Mouse (Mus musculus): ENCODE data around the gene Zfp219.

DNA sequence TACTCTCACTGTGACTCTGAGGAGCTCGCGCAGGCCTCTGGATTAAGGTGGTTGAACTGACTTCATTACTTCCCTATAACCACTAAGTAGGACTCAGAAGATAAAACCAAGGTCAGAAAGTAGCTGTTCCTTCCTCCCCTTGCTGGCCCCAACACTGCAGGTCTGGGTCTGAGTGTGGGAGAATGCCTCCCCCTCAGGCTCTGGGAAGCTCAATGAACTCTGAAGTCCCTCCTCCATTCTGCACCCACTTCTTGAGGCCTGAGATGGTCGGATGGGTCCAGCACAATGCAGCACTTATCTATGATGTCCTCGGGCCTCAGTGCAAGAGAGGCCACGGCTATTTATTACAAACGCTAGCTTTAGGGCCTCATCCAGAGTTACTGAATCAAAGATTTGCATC is 14.9 kb downstream of the Zfp219 start:
- no peak for TF ChIP-seq POLR2A (IDR thresholded peaks at IDR 0.05; ENCODE audit: borderline replicate concordance, extremely low read depth, insufficient read depth, insufficient read length, poor library complexity, severe bottlenecking)
- TF ChIP-seq CTCF (IDR thresholded peaks at IDR 0.05; ENCODE audit: borderline replicate concordance, extremely low read depth, insufficient read depth, insufficient read length), result no peak

Data from brain, embryonic 14.5 days (tissue).